In genomic region chr13:104816270-104816634, GRCm38 (mm10) we compare ENCODE assay signal across 8 mouse cellular contexts. TPM values are rescaled to one million over a fixed set of nuclear protein-coding genes. Genes with fewer than 3 reads are reported as not detected.
DNase-seq lines count a peak whose midpoint lies in the region; ATAC-seq and TF ChIP-seq lines count a peak whose summit lies in the region.

No protein-coding gene starts in this region.

- no peaks in the 10 kb centered on the region for H3K9me3 ChIP-seq in limb, embryonic 10.5 days (replicated peaks)
- H3K9me3 ChIP-seq in neural tube, embryonic 12.5 days: no peaks in the 10 kb centered on the region

- no peak for TF ChIP-seq CTCF in C2C12 (IDR thresholded peaks at IDR 0.05; ENCODE audit: control insufficient read depth, insufficient read depth, insufficient read length)
- no peak for TF ChIP-seq CTCF in embryonic fibroblast, embryonic 13.5 days (IDR thresholded peaks at IDR 0.05; ENCODE audit: borderline replicate concordance, insufficient read depth, low read length)

- peak overlapping the region; percentile 3 for H3ac ChIP-seq in C2C12 (ENCODE audit: control insufficient read depth, insufficient read length, low read depth)

- H3K9ac ChIP-seq in neural tube, embryonic 12.5 days: peak overlapping the region; percentile 79

- peaks cover 57% of the 10 kb centered on the region for H3K79me2 ChIP-seq in C2C12 (ENCODE audit: control insufficient read depth, insufficient read depth)

- peak overlapping the region; percentile 83 for H3K4me3 ChIP-seq in C2C12 (ENCODE audit: insufficient read depth, poor library complexity, severe bottlenecking)
- peak overlapping the region; percentile 85 for H3K4me3 ChIP-seq in embryonic fibroblast, embryonic 13.5 days (ENCODE audit: insufficient read depth, low read length)
- peak overlapping the region; percentile 86 for H3K4me3 ChIP-seq in limb, embryonic 10.5 days
- H3K4me3 ChIP-seq in neural tube, embryonic 12.5 days: peak overlapping the region; percentile 65

- peaks cover 6% of the 10 kb centered on the region for H3K79me3 ChIP-seq in C2C12 (ENCODE audit: low read depth)

- no peaks in the 10 kb centered on the region for H3K4me1 ChIP-seq in embryonic fibroblast, embryonic 13.5 days (ENCODE audit: control insufficient read depth, insufficient read depth, low read length)
- H3K4me1 ChIP-seq in limb, embryonic 10.5 days: peaks cover 16% of the 10 kb centered on the region
- H3K4me1 ChIP-seq in neural tube, embryonic 12.5 days: peaks cover 17% of the 10 kb centered on the region

- peak overlapping the region; percentile 73 for H3K4me2 ChIP-seq in neural tube, embryonic 12.5 days (replicated peaks)

- H3K27ac ChIP-seq in embryonic fibroblast, embryonic 13.5 days (ENCODE audit: insufficient read depth, low read length): peak overlapping the region; percentile 74
- H3K27ac ChIP-seq in limb, embryonic 10.5 days: peak overlapping the region; percentile 98
- no peak overlapping the region for H3K27ac ChIP-seq in neural tube, embryonic 12.5 days

- peak; percentile 11; the same call in 1 of the 2 replicates for ATAC-seq in neural tube, embryonic 12.5 days (ENCODE audit: low FRiP score, low read depth)
- ATAC-seq in frontal cortex, adult (ENCODE audit: low TSS enrichment): no peak

- no peaks in the 10 kb centered on the region for H3K36me3 ChIP-seq in C2C12 (ENCODE audit: control insufficient read depth, insufficient read depth)
- peaks cover 10% of the 10 kb centered on the region; the same call in 1 of the 2 replicates for H3K36me3 ChIP-seq in limb, embryonic 10.5 days
- H3K36me3 ChIP-seq in neural tube, embryonic 12.5 days: no peaks in the 10 kb centered on the region

- H3K27me3 ChIP-seq in C2C12 (ENCODE audit: control insufficient read depth, insufficient read depth, insufficient read length): no peaks in the 10 kb centered on the region
- no peaks in the 10 kb centered on the region for H3K27me3 ChIP-seq in limb, embryonic 10.5 days (ENCODE audit: low read depth, poor library complexity, severe bottlenecking)
- H3K27me3 ChIP-seq in neural tube, embryonic 12.5 days (replicated peaks): no peaks in the 10 kb centered on the region

- DNase-seq in embryo, embryonic 10.5 days (ENCODE audit: low spot score): peak; percentile 53
- no peak for DNase-seq in embryo, embryonic 11 days
- no peak for DNase-seq in limb, embryonic 10.5 days (ENCODE audit: low spot score)
- DNase-seq in layer of hippocampus, adult 9-11 months: no peak

- no peak for TF ChIP-seq POLR2A in embryonic fibroblast, embryonic 13.5 days (IDR thresholded peaks at IDR 0.05; ENCODE audit: low read depth, low read length)

- WGBS in limb, embryonic 10.5 days: 13% methylated on average over 8 of the region's 8 CpGs
- 7% methylated on average over 8 of the region's 8 CpGs for WGBS in neural tube, embryonic 12.5 days

TF ChIP-seq in C2C12, 6 proteins besides CTCF, POLR2A, EP300 and RAD21:
- TF ChIP-seq FOSL1 (IDR thresholded peaks at IDR 0.05; ENCODE audit: insufficient read depth, low read length, poor library complexity, severe bottlenecking) (no peak), USF1 (IDR thresholded peaks at IDR 0.05; ENCODE audit: low read depth) (peak; percentile 44)

RNA-seq across cellular contexts. Expression of gene Cwc27, which starts 0.7 kb away (rescaled TPM):
- 5.1 TPM for polyA plus RNA-seq in C2C12 (2012; fragmentation: generic; extraction: Trizol)
- polyA plus RNA-seq in embryonic fibroblast, embryonic 13.5 days (2011; ENCODE audit: insufficient read length, low read depth, missing spikeins): 17.6 and 21.3 TPM in 2 replicates
- 31.0 and 33.3 TPM in 2 replicates for polyA plus RNA-seq in limb, embryonic 10.5 days (2016; fragmentation: Nextera tagmentation; extraction: Ambion mirVana)
- polyA plus RNA-seq in neural tube, embryonic 12.5 days (2016; fragmentation: Nextera tagmentation; extraction: Ambion mirVana): 25.5 and 27.6 TPM in 2 replicates

RNA-seq across cellular contexts. Expression of gene Srek1ip1, which starts 24.0 kb away (rescaled TPM):
- polyA plus RNA-seq in C2C12 (2012; fragmentation: generic; extraction: Trizol): 6.9 TPM
- 30.5 and 37.2 TPM in 2 replicates for polyA plus RNA-seq in embryonic fibroblast, embryonic 13.5 days (2011; ENCODE audit: insufficient read length, low read depth, missing spikeins)
- polyA plus RNA-seq in limb, embryonic 10.5 days (2016; fragmentation: Nextera tagmentation; extraction: Ambion mirVana): 17.4 TPM in 2 replicates
- 17.4 and 18.6 TPM in 2 replicates for polyA plus RNA-seq in neural tube, embryonic 12.5 days (2016; fragmentation: Nextera tagmentation; extraction: Ambion mirVana)

RNA-seq across cellular contexts. Expression of gene Shisal2b, which starts 47.4 kb away (rescaled TPM):
- polyA plus RNA-seq in C2C12 (2012; fragmentation: generic; extraction: Trizol): not detected
- polyA plus RNA-seq in embryonic fibroblast, embryonic 13.5 days (2011; ENCODE audit: insufficient read length, low read depth, missing spikeins): not detected in 2 replicates
- 0.10 and 0.11 TPM in 2 replicates for polyA plus RNA-seq in limb, embryonic 10.5 days (2016; fragmentation: Nextera tagmentation; extraction: Ambion mirVana)
- polyA plus RNA-seq in neural tube, embryonic 12.5 days (2016; fragmentation: Nextera tagmentation; extraction: Ambion mirVana): 0.41 and 0.42 TPM in 2 replicates
